Mouse (Mus musculus) hindbrain, postnatal 0 days (tissue): ENCODE data around the gene Trpm8. TPM values are rescaled to one million over a fixed set of nuclear protein-coding genes. Genes with fewer than 3 reads are reported as not detected.
A peak's percentile ranks its signal among the peaks of the same experiment; 100 is the strongest.

Source experiments
- ATAC-seq: fragments of 200-750 bp; cut with Nextera tagmentation; 2 replicates; pipeline ENCODE4 v1.8.0; 2017; ENCODE audit warnings: mild to moderate bottlenecking, moderate TSS enrichment, moderate library complexity
- DNase-seq: peaks from one replicate; pipeline ENCODE4 v3.0.0-alpha.2; 2015; ENCODE audit warnings: low spot score
- H3K27ac ChIP-seq: fragments of 300-500 bp; sonication (generic); 2 replicates; pipeline ENCODE4 v1.5.1; 2014; ENCODE audit warnings: mild to moderate bottlenecking
- H3K27me3 ChIP-seq: fragments of 300-500 bp; sonication (generic); 2 replicates; pipeline ENCODE4 v1.6.1; 2014; ENCODE audit warnings: low read length, mixed read lengths; ENCODE audit not compliant: insufficient read depth
- H3K36me3 ChIP-seq: fragments of 300-500 bp; sonication (generic); 2 replicates; pipeline ENCODE4 v1.6.1; 2014; ENCODE audit warnings: low read length, mixed read lengths; ENCODE audit not compliant: insufficient read depth
- H3K4me1 ChIP-seq: fragments of 300-500 bp; sonication (generic); 2 replicates; pipeline ENCODE4 v1.6.1; 2014; ENCODE audit warnings: antibody characterized with exemption, low read length, mixed read lengths; ENCODE audit not compliant: insufficient read depth
- H3K4me2 ChIP-seq: fragments of 300-500 bp; sonication (generic); 2 replicates; pipeline ENCODE4 v1.6.1; 2014; ENCODE audit warnings: low read depth, mild to moderate bottlenecking, low read length, moderate library complexity, mixed read lengths
- H3K4me3 ChIP-seq: fragments of 300-500 bp; sonication (generic); 2 replicates; pipeline ENCODE4 v1.5.1; 2014; ENCODE audit warnings: low read length
- H3K9ac ChIP-seq: fragments of 300-500 bp; sonication (generic); replicated peaks from 2 replicates; pipeline ENCODE4 v1.6.1; 2014; ENCODE audit warnings: mild to moderate bottlenecking, low read length, moderate library complexity, mixed read lengths
- H3K9me3 ChIP-seq: fragments of 300-500 bp; sonication (generic); 2 replicates; pipeline ENCODE4 v1.6.1; 2016; ENCODE audit warnings: low read length, mixed read lengths
- CTCF ChIP-seq: IDR thresholded peaks from 2 replicates; pipeline ENCODE4 v1.5.1; 2016; ENCODE audit warnings: antibody characterized with exemption, control low read depth, low read depth
- WGBS: fragments of 180-500 bp; shearing (Covaris S2); extraction: QIAGEN DNeasy Blood & Tissue Kit; methylation state at CpG from one replicate; pipeline ENCODE4 v1.1.7; 2014; 5-methylcytosine and 5-hydroxymethylcytosine counted together
- polyA plus RNA-seq: library from polyadenylated mRNA; unstranded; fragments of >200 nt; fragmentation: Nextera tagmentation; extraction: Ambion mirVana; gene quantifications from 2 replicates; pipeline ENCODE4 v1.2.1, GENCODE M21; 2015
- total RNA-seq: library from RNA; depleted of rRNA; stranded (reverse); fragments of >200 nt; gene quantifications from 2 replicates; pipeline ENCODE4 v1.2.3, GENCODE M21; 2014

The Trpm8 gene
- total and polyA plus RNA-seq, 2 experiments from 2014 or later: 0.05 to 0.11 TPM

- Histone ChIP-seq H3K27me3 (no peaks in the 10 kb centered on the region), H3K4me1 (no peaks in the 10 kb centered on the region), H3K27ac (no peak overlapping the region), H3K4me2 (no peak overlapping the region), H3K36me3 (no peaks in the 10 kb centered on the region), H3K9me3 (no peaks in the 10 kb centered on the region), H3K4me3 (no peak overlapping the region), H3K9ac (no peak overlapping the region)
- ATAC-seq (no peak), DNase-seq (no peak)
- no peak for TF ChIP-seq CTCF
- WGBS: 45% methylated on average over 4 of the region's 4 CpGs
Measured at GRCm38 (mm10) chr1:88361085-88361484, 83.6 kb downstream of the Trpm8 start.

- Histone ChIP-seq H3K4me2 (no peak overlapping the region), H3K9ac (no peak overlapping the region), H3K36me3 (no peaks in the 10 kb centered on the region), H3K4me3 (no peak overlapping the region), H3K9me3 (no peaks in the 10 kb centered on the region), H3K4me1 (no peaks in the 10 kb centered on the region), H3K27ac (no peak overlapping the region), H3K27me3 (no peaks in the 10 kb centered on the region)
- WGBS: 79% methylated on average over 11 of the region's 11 CpGs
- TF ChIP-seq CTCF: peak; percentile 34; the same call in 1 of the 2 replicates
- ATAC-seq: no peak
- DNase-seq: peak; percentile 43
Measured at GRCm38 (mm10) chr1:88366881-88367644, 89.6 kb downstream of the Trpm8 start.

GRCm38 (mm10) chr1:88378446-88378845 is 101.0 kb downstream of the Trpm8 start:
- no peak for ATAC-seq
- no peak overlapping the region for H3K4me2 ChIP-seq
- H3K36me3 ChIP-seq: no peaks in the 10 kb centered on the region
- H3K27me3 ChIP-seq: no peaks in the 10 kb centered on the region
- no peak for TF ChIP-seq CTCF
- no peaks in the 10 kb centered on the region for H3K4me1 ChIP-seq
- 84% methylated on average over 1 of the region's 1 CpGs for WGBS
- H3K4me3 ChIP-seq: no peak overlapping the region
- DNase-seq: no peak
- H3K27ac ChIP-seq: no peak overlapping the region
- H3K9ac ChIP-seq: no peak overlapping the region
- 0 out of 2 replicates have a peak, but pooled peaks cover 2% of the 10 kb centered on the region for H3K9me3 ChIP-seq

- H3K9me3 ChIP-seq: no peaks in the 10 kb centered on the region
- no peak overlapping the region for H3K27ac ChIP-seq
- TF ChIP-seq CTCF: no peak
- H3K4me1 ChIP-seq: no peaks in the 10 kb centered on the region
- H3K36me3 ChIP-seq: no peaks in the 10 kb centered on the region
- H3K4me3 ChIP-seq: no peak overlapping the region
- WGBS: 70% methylated on average over 4 of the region's 4 CpGs
- H3K9ac ChIP-seq: no peak overlapping the region
- H3K4me2 ChIP-seq: no peak overlapping the region
- ATAC-seq (no peak), DNase-seq (no peak)
- H3K27me3 ChIP-seq: no peaks in the 10 kb centered on the region
Measured at GRCm38 (mm10) chr1:88391632-88392031, 114.2 kb downstream of the Trpm8 start.

- Histone ChIP-seq H3K4me1 (no peaks in the 10 kb centered on the region), H3K27me3 (no peaks in the 10 kb centered on the region), H3K4me2 (no peak overlapping the region), H3K9me3 (no peaks in the 10 kb centered on the region), H3K36me3 (no peaks in the 10 kb centered on the region), H3K27ac (no peak overlapping the region), H3K4me3 (no peak overlapping the region), H3K9ac (no peak overlapping the region)
- WGBS: 89% methylated on average over 5 of the region's 5 CpGs
- no peak for TF ChIP-seq CTCF
- DNase-seq (no peak), ATAC-seq (no peak)
Measured at GRCm38 (mm10) chr1:88393321-88393720, 115.9 kb downstream of the Trpm8 start.

GRCm38 (mm10) chr1:88403378-88403777 is 125.9 kb downstream of the Trpm8 start:
- Histone ChIP-seq H3K9me3 (no peaks in the 10 kb centered on the region), H3K4me3 (no peak overlapping the region), H3K4me1 (no peaks in the 10 kb centered on the region), H3K9ac (no peak overlapping the region), H3K4me2 (no peak overlapping the region), H3K27me3 (no peaks in the 10 kb centered on the region), H3K27ac (no peak overlapping the region), H3K36me3 (no peaks in the 10 kb centered on the region)
- TF ChIP-seq CTCF: no peak
- WGBS: 85% methylated on average over 3 of the region's 3 CpGs
- ATAC-seq (no peak), DNase-seq (no peak)

- ATAC-seq (no peak), DNase-seq (peak; percentile 34)
- 51% methylated on average over 12 of the region's 12 CpGs for WGBS
- Histone ChIP-seq H3K36me3 (no peaks in the 10 kb centered on the region), H3K4me3 (no peak overlapping the region), H3K27me3 (no peaks in the 10 kb centered on the region), H3K4me2 (no peak overlapping the region), H3K27ac (no peak overlapping the region), H3K9ac (no peak overlapping the region), H3K9me3 (no peaks in the 10 kb centered on the region), H3K4me1 (no peaks in the 10 kb centered on the region)
- TF ChIP-seq CTCF: no peak
Measured at GRCm38 (mm10) chr1:88406078-88406806, 128.8 kb downstream of the Trpm8 start.
